Mouse (Mus musculus): Measurements from ENCODE around the gene Ifitm7. TPM values are rescaled to one million over a fixed set of nuclear protein-coding genes. Genes with fewer than 3 reads are reported as not detected.

Ifitm7 gene
- 1.3 and 1.5 TPM in 2 replicates for polyA plus RNA-seq (2015; fragmentation: Nextera tagmentation; extraction: Ambion mirVana)

GRCm38 (mm10) chr16:13986574-13987478 is at the start of gene Ifitm7, which contains the start of gene 2900011O08Rik:
Gene Ifitm7, minus strand, starts transcription at chr16:13986888.
Gene 2900011O08Rik, plus strand, starts transcription at chr16:13986604.
- under 1% methylated on average over 31 of the region's 31 CpGs for WGBS
- H3K4me3 ChIP-seq, result peak within 1 kb of the TSS; percentile 58
- H3K9ac ChIP-seq, result peak within 1 kb of the TSS; percentile 84
- H3K9me3 ChIP-seq, result no peaks in the 10 kb centered on the region
- peaks cover 18% of the 10 kb centered on the region for H3K4me1 ChIP-seq
- H3K27ac ChIP-seq, result peak within 1 kb of the TSS; percentile 93
- ATAC-seq (replicated peaks), result peak; percentile 92
- no peaks in the 10 kb centered on the region for H3K36me3 ChIP-seq (replicated peaks)
- peak within 1 kb of the TSS; percentile 59 for H3K4me2 ChIP-seq
- no peaks in the 10 kb centered on the region for H3K27me3 ChIP-seq (replicated peaks)

GRCm38 (mm10) chr16:14033076-14033475 is 46.4 kb upstream of the Ifitm7 start:
- 77% methylated on average over 4 of the region's 4 CpGs for WGBS
- Histone ChIP-seq H3K9me3 (no peaks in the 10 kb centered on the region), H3K27ac (no peak overlapping the region), H3K9ac (no peak overlapping the region), H3K4me3 (no peak overlapping the region), H3K27me3 (replicated peaks) (no peaks in the 10 kb centered on the region), H3K4me2 (no peak overlapping the region), H3K4me1 (no peaks in the 10 kb centered on the region), H3K36me3 (replicated peaks) (no peaks in the 10 kb centered on the region)
- no peak for ATAC-seq (replicated peaks)

GRCm38 (mm10) chr16:14030650-14031049 is 44.0 kb upstream of the Ifitm7 start:
- H3K4me3 ChIP-seq, result no peak overlapping the region
- H3K27me3 ChIP-seq (replicated peaks), result no peaks in the 10 kb centered on the region
- no peak overlapping the region for H3K4me2 ChIP-seq
- 88% methylated on average over 4 of the region's 4 CpGs for WGBS
- no peak overlapping the region for H3K27ac ChIP-seq
- no peak for ATAC-seq (replicated peaks)
- H3K9ac ChIP-seq, result no peak overlapping the region
- no peaks in the 10 kb centered on the region for H3K4me1 ChIP-seq
- no peaks in the 10 kb centered on the region for H3K36me3 ChIP-seq (replicated peaks)
- H3K9me3 ChIP-seq, result no peaks in the 10 kb centered on the region

GRCm38 (mm10) chr16:14029851-14030250 is 43.2 kb upstream of the Ifitm7 start:
- Histone ChIP-seq H3K9ac (no peak overlapping the region), H3K4me3 (no peak overlapping the region), H3K36me3 (replicated peaks) (no peaks in the 10 kb centered on the region), H3K4me1 (no peaks in the 10 kb centered on the region), H3K27me3 (replicated peaks) (no peaks in the 10 kb centered on the region), H3K9me3 (no peaks in the 10 kb centered on the region), H3K4me2 (no peak overlapping the region), H3K27ac (no peak overlapping the region)
- no peak for ATAC-seq (replicated peaks)
- 44% methylated on average over 2 of the region's 2 CpGs for WGBS

- Histone ChIP-seq H3K4me1 (no peaks in the 10 kb centered on the region), H3K27ac (no peak overlapping the region)
- 68% methylated on average over 2 of the region's 2 CpGs for WGBS
These were observed 42.4 kb upstream of the Ifitm7 start for GRCm38 (mm10) chr16:14029072-14029471.

GRCm38 (mm10) chr16:14025091-14025990 is 38.7 kb upstream of the Ifitm7 start:
- Histone ChIP-seq H3K4me1 (no peaks in the 10 kb centered on the region), H3K9ac (no peak overlapping the region), H3K27ac (no peak overlapping the region), H3K4me2 (no peak overlapping the region), H3K9me3 (no peaks in the 10 kb centered on the region), H3K4me3 (no peak overlapping the region), H3K36me3 (replicated peaks) (no peaks in the 10 kb centered on the region), H3K27me3 (replicated peaks) (no peaks in the 10 kb centered on the region)
- 58% methylated on average over 2 of the region's 2 CpGs for WGBS
- no peak for ATAC-seq (replicated peaks)

More at GRCm38 (mm10) chr16:14029072-14029471, 42.4 kb upstream of the Ifitm7 start:
- Histone ChIP-seq H3K27me3 (replicated peaks) (no peaks in the 10 kb centered on the region), H3K9ac (no peak overlapping the region), H3K36me3 (replicated peaks) (no peaks in the 10 kb centered on the region), H3K4me3 (no peak overlapping the region), H3K4me2 (no peak overlapping the region), H3K9me3 (no peaks in the 10 kb centered on the region)
- no peak for ATAC-seq (replicated peaks)

- 84% methylated on average over 3 of the region's 3 CpGs for WGBS
- ATAC-seq (replicated peaks), result no peak
- H3K4me1 ChIP-seq, result no peaks in the 10 kb centered on the region
- no peak overlapping the region for H3K4me3 ChIP-seq
- H3K4me2 ChIP-seq, result no peak overlapping the region
- H3K9me3 ChIP-seq, result no peaks in the 10 kb centered on the region
- H3K27ac ChIP-seq, result no peak overlapping the region
- no peak overlapping the region for H3K9ac ChIP-seq
- H3K36me3 ChIP-seq (replicated peaks), result no peaks in the 10 kb centered on the region
- no peaks in the 10 kb centered on the region for H3K27me3 ChIP-seq (replicated peaks)
These were observed 34.6 kb upstream of the Ifitm7 start for GRCm38 (mm10) chr16:14021166-14021822.

- whole genome bisulfite sequencing, result 89% methylated on average over 8 of the region's 8 CpGs
- H3K4me3 ChIP-seq, result no peak overlapping the region
- ATAC-seq (replicated peaks), result no peak
- no peak overlapping the region for H3K27ac ChIP-seq
- H3K4me1 ChIP-seq, result no peaks in the 10 kb centered on the region
- H3K9ac ChIP-seq, result no peak overlapping the region
- H3K36me3 ChIP-seq (replicated peaks), result no peaks in the 10 kb centered on the region
- H3K27me3 ChIP-seq (replicated peaks), result no peaks in the 10 kb centered on the region
- no peaks in the 10 kb centered on the region for H3K9me3 ChIP-seq
- H3K4me2 ChIP-seq, result no peak overlapping the region
These were observed 30.6 kb upstream of the Ifitm7 start for GRCm38 (mm10) chr16:14017306-14017705.

- 90% methylated on average over 4 of the region's 4 CpGs for WGBS
- H3K27me3 ChIP-seq (replicated peaks), result no peaks in the 10 kb centered on the region
- H3K9me3 ChIP-seq, result no peaks in the 10 kb centered on the region
- H3K9ac ChIP-seq, result no peak overlapping the region
- no peak for ATAC-seq (replicated peaks)
- no peak overlapping the region for H3K4me3 ChIP-seq
- H3K4me1 ChIP-seq, result no peaks in the 10 kb centered on the region
- no peaks in the 10 kb centered on the region for H3K36me3 ChIP-seq (replicated peaks)
- H3K27ac ChIP-seq, result no peak overlapping the region
- no peak overlapping the region for H3K4me2 ChIP-seq
These were observed 23.3 kb upstream of the Ifitm7 start for GRCm38 (mm10) chr16:14009966-14010365.

- Histone ChIP-seq H3K4me3 (no peak overlapping the region), H3K9me3 (no peaks in the 10 kb centered on the region), H3K36me3 (replicated peaks) (no peaks in the 10 kb centered on the region), H3K27ac (no peak overlapping the region), H3K27me3 (replicated peaks) (no peaks in the 10 kb centered on the region), H3K4me2 (no peak overlapping the region), H3K9ac (no peak overlapping the region), H3K4me1 (no peaks in the 10 kb centered on the region; the same call in 1 of the 2 replicates)
- no peak for ATAC-seq (replicated peaks)
These were observed 22.0 kb upstream of the Ifitm7 start for GRCm38 (mm10) chr16:14008708-14009107.

- Histone ChIP-seq H3K36me3 (replicated peaks) (no peaks in the 10 kb centered on the region), H3K4me1 (no peaks in the 10 kb centered on the region; the same call in 1 of the 2 replicates), H3K9me3 (no peaks in the 10 kb centered on the region), H3K4me3 (no peak overlapping the region), H3K4me2 (no peak overlapping the region), H3K27ac (no peak overlapping the region), H3K9ac (no peak overlapping the region), H3K27me3 (replicated peaks) (no peaks in the 10 kb centered on the region)
- WGBS, result 83% methylated on average over 2 of the region's 2 CpGs
- ATAC-seq (replicated peaks), result no peak
These were observed 21.4 kb upstream of the Ifitm7 start for GRCm38 (mm10) chr16:14008081-14008480.

GRCm38 (mm10) chr16:14005266-14005665 is 18.6 kb upstream of the Ifitm7 start:
- Histone ChIP-seq H3K4me2 (no peak overlapping the region), H3K4me1 (no peaks in the 10 kb centered on the region; the same call in 1 of the 2 replicates), H3K4me3 (no peak overlapping the region), H3K9ac (no peak overlapping the region), H3K27me3 (replicated peaks) (no peaks in the 10 kb centered on the region), H3K27ac (no peak overlapping the region), H3K36me3 (replicated peaks) (no peaks in the 10 kb centered on the region), H3K9me3 (no peaks in the 10 kb centered on the region)
- ATAC-seq (replicated peaks), result no peak
- 85% methylated on average over 4 of the region's 4 CpGs for WGBS
